Mouse (Mus musculus) CH12.LX (cell line): Measurements from ENCODE around the gene Cobl.

Source experiments
- CTCF ChIP-seq, 2 experiments: IDR thresholded peaks in 1 of 2; conservative IDR thresholded peaks in 1 of 2; 2 replicates each; pipeline ENCODE4 v1.5.1; 2011 to 2012; ENCODE audit warnings: low read depth in 2 of 2, low read length in 2 of 2, improper control_type of control experiment in 1 of 2, inconsistent platforms in 1 of 2, mild to moderate bottlenecking in 1 of 2, moderate library complexity in 1 of 2
- ETS1 ChIP-seq: conservative IDR thresholded peaks from 2 replicates; pipeline ENCODE4 v1.6.1; 2012; ENCODE audit warnings: low read depth, mild to moderate bottlenecking, inconsistent platforms, low read length, improper control_type of control experiment, moderate library complexity
- MAZ ChIP-seq: IDR thresholded peaks from 2 replicates; pipeline ENCODE4 v1.6.1; 2012; ENCODE audit warnings: low read depth, mild to moderate bottlenecking, inconsistent platforms, low read length, improper control_type of control experiment, moderate library complexity
- TCF12 ChIP-seq: IDR thresholded peaks from 2 replicates; pipeline ENCODE4 v1.6.1; 2014; ENCODE audit warnings: low read depth, mild to moderate bottlenecking, inconsistent platforms, low read length, improper control_type of control experiment

DNA sequence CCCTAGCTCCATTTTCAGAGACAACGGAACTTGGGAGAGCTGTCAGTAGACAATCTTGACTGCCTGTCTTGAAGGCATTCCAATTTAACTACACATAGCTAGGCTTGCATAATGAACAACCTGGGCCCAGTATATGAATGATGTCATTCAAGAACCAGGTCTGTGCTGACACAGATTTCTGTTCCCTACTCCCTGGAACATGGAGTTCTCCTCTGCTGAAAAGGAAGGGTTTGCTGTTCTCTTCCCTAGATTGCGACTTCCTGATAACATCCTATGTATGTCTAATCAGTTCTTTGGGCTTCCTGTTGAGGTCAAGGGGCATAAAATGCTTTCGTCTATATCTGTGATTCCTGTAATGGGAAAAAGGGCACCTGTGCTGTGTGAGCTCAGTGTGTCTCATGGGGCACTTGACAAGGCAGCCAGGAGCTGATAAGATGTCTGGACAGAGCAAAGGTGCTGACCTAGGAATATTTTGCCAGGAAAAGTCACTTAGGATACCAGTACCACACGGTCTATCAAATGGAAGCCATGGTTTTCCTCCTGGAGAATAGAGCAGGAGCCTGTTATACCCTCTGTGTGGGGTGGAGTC, 219.3 kb downstream of the Cobl start:
- TF ChIP-seq CTCF (conservative IDR thresholded peaks at IDR 0.05 in 1 of 2, IDR thresholded peaks at IDR 0.05 in 1 of 2; ENCODE audit: low read depth in 2 of 2, low read length in 2 of 2) (no peak), TCF12 (no peak), MAZ (no peak), ETS1 (no peak)
